Mouse (Mus musculus) CH12.LX (cell line): ENCODE results near the gene Sptbn1.

Source experiments
- CHD2 ChIP-seq: IDR thresholded peaks from 2 replicates; pipeline ENCODE4 v1.6.1; 2011; ENCODE audit warnings: low read length, improper control_type of control experiment
- CTCF ChIP-seq, 2 experiments: IDR thresholded peaks in 1 of 2; conservative IDR thresholded peaks in 1 of 2; 2 replicates each; pipeline ENCODE4 v1.5.1; 2011 to 2012; ENCODE audit warnings: low read depth in 2 of 2, low read length in 2 of 2, improper control_type of control experiment in 1 of 2, inconsistent platforms in 1 of 2, mild to moderate bottlenecking in 1 of 2, moderate library complexity in 1 of 2
- MAX ChIP-seq: IDR thresholded peaks from 2 replicates; pipeline ENCODE4 v1.6.1; 2011; ENCODE audit warnings: low read length, improper control_type of control experiment
- MXI1 ChIP-seq: IDR thresholded peaks from 2 replicates; pipeline ENCODE4 v1.6.1; 2011; ENCODE audit warnings: mild to moderate bottlenecking, low read depth, low read length, improper control_type of control experiment
- NRF1 ChIP-seq: IDR thresholded peaks from 2 replicates; pipeline ENCODE4 v1.6.1; 2014; ENCODE audit warnings: low read depth, mild to moderate bottlenecking, inconsistent platforms, low read length, improper control_type of control experiment, moderate library complexity
- POLR2A ChIP-seq: IDR thresholded peaks from 2 replicates; pipeline ENCODE4 v1.6.1; 2011; ENCODE audit warnings: low read depth, mild to moderate bottlenecking, improper control_type of control experiment, low read length
- POLR2AphosphoS2 ChIP-seq: IDR thresholded peaks from 2 replicates; pipeline ENCODE4 v1.6.1; 2011; ENCODE audit warnings: low read depth, low read length, improper control_type of control experiment
- RCOR1 ChIP-seq: conservative IDR thresholded peaks from 2 replicates; pipeline ENCODE4 v1.6.1; 2012; ENCODE audit warnings: low read depth, mild to moderate bottlenecking, inconsistent platforms, low read length, improper control_type of control experiment
- ZMIZ1 ChIP-seq: IDR thresholded peaks from 2 replicates; pipeline ENCODE4 v1.6.1; 2012; ENCODE audit warnings: low read depth, mild to moderate bottlenecking, inconsistent platforms, low read length, improper control_type of control experiment
- ZNF384 ChIP-seq: IDR thresholded peaks from 2 replicates; pipeline ENCODE4 v1.6.1; 2012; ENCODE audit warnings: low read depth, low read length, improper control_type of control experiment, inconsistent platforms

DNA sequence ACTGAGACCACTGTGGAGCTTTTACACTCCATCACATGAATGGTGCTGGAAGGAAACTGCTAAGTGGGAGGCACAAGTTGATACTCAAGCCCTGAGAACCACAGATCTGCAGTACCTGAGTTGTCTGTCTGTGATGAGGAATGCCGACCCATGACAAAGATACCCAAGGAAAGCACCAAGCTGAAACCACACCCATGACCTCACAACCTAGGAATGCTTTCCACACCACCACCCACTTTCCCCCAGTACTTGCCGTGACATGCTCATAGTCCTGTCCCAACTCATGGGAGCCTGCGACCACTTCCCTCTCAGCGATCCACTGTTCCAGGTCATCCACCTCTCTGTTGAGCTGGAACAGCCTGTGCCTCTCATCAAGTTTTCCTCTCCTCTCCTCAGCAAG, 149.9 kb downstream of the Sptbn1 start:
- TF ChIP-seq CHD2 (no peak), POLR2A (no peak), MXI1 (no peak), POLR2AphosphoS2 (no peak), ZMIZ1 (no peak), RCOR1 (no peak), CTCF (conservative IDR thresholded peaks at IDR 0.05 in 1 of 2, IDR thresholded peaks at IDR 0.05 in 1 of 2; ENCODE audit: low read depth in 2 of 2, low read length in 2 of 2) (no peak), NRF1 (no peak), MAX (no peak), ZNF384 (no peak)
